Mouse (Mus musculus): ENCODE data around the gene Gm20431. TPM values are rescaled to one million over a fixed set of nuclear protein-coding genes. Genes with fewer than 3 reads are reported as not detected.

Gm20431 gene
- total and polyA plus RNA-seq, 2 experiments from 2014 or later: 12.0 TPM; not detected in 1

- Histone ChIP-seq H3K4me1 (ENCODE audit: insufficient read depth, low read length) (no peaks in the 10 kb centered on the region), H3K9me3 (ENCODE audit: low read length) (no peaks in the 10 kb centered on the region), H3K27me3 (ENCODE audit: insufficient read depth, low read length) (no peaks in the 10 kb centered on the region), H3K4me2 (ENCODE audit: low read depth, low read length, poor library complexity, severe bottlenecking) (no peak overlapping the region), H3K9ac (replicated peaks; ENCODE audit: low read length, poor library complexity, severe bottlenecking) (no peak overlapping the region), H3K36me3 (ENCODE audit: insufficient read depth, low read length) (no peaks in the 10 kb centered on the region), H3K4me3 (ENCODE audit: low read depth, low read length) (no peak overlapping the region), H3K27ac (ENCODE audit: low read depth, low read length) (no peak overlapping the region)
- no peak for ATAC-seq (ENCODE audit: low FRiP score)
- DNase-seq (ENCODE audit: low spot score): no peak
- TF ChIP-seq CTCF (IDR thresholded peaks at IDR 0.05): no peak
- 84% methylated on average over 2 of the region's 2 CpGs for WGBS
Measured at GRCm38 (mm10) chr2:167585273-167585672, 76.0 kb downstream of the Gm20431 start.

GRCm38 (mm10) chr2:167583161-167583952 is 77.9 kb downstream of the Gm20431 start:
- H3K4me3 ChIP-seq (ENCODE audit: low read depth, low read length): no peak overlapping the region
- no peak for TF ChIP-seq CTCF (IDR thresholded peaks at IDR 0.05)
- H3K36me3 ChIP-seq (ENCODE audit: insufficient read depth, low read length): no peaks in the 10 kb centered on the region
- H3K9me3 ChIP-seq (ENCODE audit: low read length): no peaks in the 10 kb centered on the region
- H3K4me1 ChIP-seq (ENCODE audit: insufficient read depth, low read length): no peaks in the 10 kb centered on the region
- WGBS: 47% methylated on average over 10 of the region's 10 CpGs
- H3K4me2 ChIP-seq (ENCODE audit: low read depth, low read length, poor library complexity, severe bottlenecking): no peak overlapping the region
- ATAC-seq (ENCODE audit: low FRiP score) (no peak), DNase-seq (ENCODE audit: low spot score) (no peak)
- no peak overlapping the region for H3K27ac ChIP-seq (ENCODE audit: low read depth, low read length)
- H3K9ac ChIP-seq (replicated peaks; ENCODE audit: low read length, poor library complexity, severe bottlenecking): no peak overlapping the region
- no peaks in the 10 kb centered on the region for H3K27me3 ChIP-seq (ENCODE audit: insufficient read depth, low read length)

- Histone ChIP-seq H3K9me3 (ENCODE audit: low read length) (no peaks in the 10 kb centered on the region), H3K4me3 (ENCODE audit: low read depth, low read length) (no peak overlapping the region), H3K9ac (replicated peaks; ENCODE audit: low read length, poor library complexity, severe bottlenecking) (no peak overlapping the region), H3K27me3 (ENCODE audit: insufficient read depth, low read length) (no peaks in the 10 kb centered on the region), H3K4me2 (ENCODE audit: low read depth, low read length, poor library complexity, severe bottlenecking) (no peak overlapping the region), H3K36me3 (ENCODE audit: insufficient read depth, low read length) (no peaks in the 10 kb centered on the region), H3K27ac (ENCODE audit: low read depth, low read length) (no peak overlapping the region), H3K4me1 (ENCODE audit: insufficient read depth, low read length) (no peaks in the 10 kb centered on the region)
- TF ChIP-seq CTCF (IDR thresholded peaks at IDR 0.05): no peak
- 26% methylated on average over 5 of the region's 5 CpGs for WGBS
- ATAC-seq (ENCODE audit: low FRiP score) (no peak), DNase-seq (ENCODE audit: low spot score) (no peak)
Measured at GRCm38 (mm10) chr2:167578521-167578920, 82.8 kb downstream of the Gm20431 start.

GRCm38 (mm10) chr2:167577186-167577785 is 84.0 kb downstream of the Gm20431 start:
- Histone ChIP-seq H3K9ac (replicated peaks; ENCODE audit: low read length, poor library complexity, severe bottlenecking) (no peak overlapping the region), H3K36me3 (ENCODE audit: insufficient read depth, low read length) (no peaks in the 10 kb centered on the region), H3K4me1 (ENCODE audit: insufficient read depth, low read length) (no peaks in the 10 kb centered on the region), H3K27ac (ENCODE audit: low read depth, low read length) (no peak overlapping the region), H3K9me3 (ENCODE audit: low read length) (no peaks in the 10 kb centered on the region), H3K27me3 (ENCODE audit: insufficient read depth, low read length) (no peaks in the 10 kb centered on the region), H3K4me3 (ENCODE audit: low read depth, low read length) (no peak overlapping the region), H3K4me2 (ENCODE audit: low read depth, low read length, poor library complexity, severe bottlenecking) (no peak overlapping the region)
- WGBS: 72% methylated on average over 9 of the region's 9 CpGs
- ATAC-seq (ENCODE audit: low FRiP score): no peak
- no peak for DNase-seq (ENCODE audit: low spot score)
- no peak for TF ChIP-seq CTCF (IDR thresholded peaks at IDR 0.05)

GRCm38 (mm10) chr2:167576121-167576620 is 85.1 kb downstream of the Gm20431 start:
- no peaks in the 10 kb centered on the region for H3K9me3 ChIP-seq (ENCODE audit: low read length)
- no peaks in the 10 kb centered on the region for H3K4me1 ChIP-seq (ENCODE audit: insufficient read depth, low read length)
- H3K4me2 ChIP-seq (ENCODE audit: low read depth, low read length, poor library complexity, severe bottlenecking): no peak overlapping the region
- no peak overlapping the region for H3K4me3 ChIP-seq (ENCODE audit: low read depth, low read length)
- H3K9ac ChIP-seq (replicated peaks; ENCODE audit: low read length, poor library complexity, severe bottlenecking): no peak overlapping the region
- DNase-seq (ENCODE audit: low spot score): no peak
- no peak for TF ChIP-seq CTCF (IDR thresholded peaks at IDR 0.05)
- no peaks in the 10 kb centered on the region for H3K36me3 ChIP-seq (ENCODE audit: insufficient read depth, low read length)
- H3K27me3 ChIP-seq (ENCODE audit: insufficient read depth, low read length): no peaks in the 10 kb centered on the region
- H3K27ac ChIP-seq (ENCODE audit: low read depth, low read length): no peak overlapping the region
- WGBS: 83% methylated on average over 8 of the region's 8 CpGs
- no peak for ATAC-seq (ENCODE audit: low FRiP score)

- Histone ChIP-seq H3K27me3 (ENCODE audit: insufficient read depth, low read length) (no peaks in the 10 kb centered on the region), H3K9me3 (ENCODE audit: low read length) (no peaks in the 10 kb centered on the region), H3K4me3 (ENCODE audit: low read depth, low read length) (no peak overlapping the region), H3K4me2 (ENCODE audit: low read depth, low read length, poor library complexity, severe bottlenecking) (no peak overlapping the region), H3K4me1 (ENCODE audit: insufficient read depth, low read length) (no peaks in the 10 kb centered on the region), H3K9ac (replicated peaks; ENCODE audit: low read length, poor library complexity, severe bottlenecking) (no peak overlapping the region), H3K27ac (ENCODE audit: low read depth, low read length) (no peak overlapping the region), H3K36me3 (ENCODE audit: insufficient read depth, low read length) (no peaks in the 10 kb centered on the region)
- no peak for TF ChIP-seq CTCF (IDR thresholded peaks at IDR 0.05)
- ATAC-seq (ENCODE audit: low FRiP score): no peak
- no peak for DNase-seq (ENCODE audit: low spot score)
- WGBS: 82% methylated on average over 7 of the region's 7 CpGs
Measured at GRCm38 (mm10) chr2:167575581-167575980, 85.7 kb downstream of the Gm20431 start.

Data from midbrain, postnatal 0 days (tissue).